Mouse (Mus musculus) layer of hippocampus, adult 11-12 months (tissue): ENCODE data around the gene Arhgef5.
"Not testable (repeated sequence)": the region's sequence is repeated elsewhere in the genome, so short reads cannot be mapped to it uniquely, and the experiment has no call there.

Experiments
- DNase-seq: peaks from one replicate; pipeline ENCODE4 v3.0.0; 2022; ENCODE audit warnings: low spot score

Arhgef5 gene

GRCm38 (mm10) chr6:43265363-43266041 lies at the start of gene Arhgef5:
Gene Arhgef5 (plus strand): TSS chr6:43265582.
- DNase-seq = no peak

DNA sequence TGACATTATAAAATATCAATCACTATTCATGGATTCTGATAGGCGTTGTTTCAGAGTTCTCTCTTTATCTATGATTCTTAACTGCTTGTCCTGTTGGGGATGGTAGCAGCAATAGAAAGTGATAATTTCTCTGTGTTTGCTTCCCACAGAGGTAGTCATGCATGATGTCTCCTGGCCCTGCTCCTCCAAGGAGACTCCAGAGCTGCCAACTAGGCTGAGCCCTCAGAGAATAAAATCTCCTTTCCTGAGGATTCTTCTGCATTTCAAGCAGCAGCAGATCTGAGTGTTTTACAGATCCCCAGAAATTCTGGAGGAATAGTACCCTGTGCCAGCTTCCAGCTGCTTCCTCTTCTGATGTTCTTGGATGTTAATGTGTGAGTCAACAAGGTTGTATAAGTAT lies 34.1 kb upstream of the Arhgef5 start, which contains the start of gene Olfr47:
TSS of gene Olfr47 (plus strand) at position 275 of the 400 bp plus-strand sequence.
- DNase-seq = not testable (repeated sequence)

DNA sequence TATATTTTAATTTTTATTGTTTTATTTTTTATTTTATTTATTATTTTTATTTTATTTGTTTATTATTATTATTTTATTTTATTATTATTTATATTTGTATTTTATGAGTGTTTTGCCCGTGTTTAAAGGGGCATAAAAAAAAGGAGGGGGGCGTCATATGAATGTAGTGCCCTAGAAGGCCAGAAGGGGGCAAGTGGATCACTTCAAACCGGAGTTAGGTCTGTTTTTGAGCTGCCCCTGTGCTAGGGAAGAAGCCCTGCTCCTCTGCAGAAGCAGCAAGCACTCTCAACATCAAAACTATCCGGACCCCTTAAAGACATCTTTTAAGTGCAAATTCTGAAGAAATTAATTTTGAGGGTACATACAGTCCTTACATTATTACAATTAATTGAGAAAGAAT lies 23.3 kb upstream of the Arhgef5 start:
- no peak for DNase-seq

DNA sequence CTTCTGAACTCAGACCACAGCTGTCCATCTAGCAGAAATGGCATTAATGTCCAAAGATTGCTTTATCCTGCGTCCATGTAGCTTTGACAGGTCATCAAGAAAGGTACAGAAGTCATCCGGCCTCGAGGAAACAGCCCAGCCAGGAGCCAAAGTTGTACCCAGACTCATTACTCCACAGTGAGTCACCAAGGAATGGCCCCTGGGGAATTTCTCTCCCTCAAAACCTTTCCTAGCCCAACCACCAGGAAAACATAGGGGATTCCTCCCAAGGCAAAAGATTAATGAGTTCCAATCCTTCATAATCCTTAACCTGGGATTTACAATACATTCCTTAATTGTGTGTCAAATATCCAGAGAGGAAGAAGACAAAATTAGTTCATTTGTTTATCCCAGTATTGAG lies 18.0 kb upstream of the Arhgef5 start:
- DNase-seq = no peak

GRCm38 (mm10) chr6:43252994-43253393 lies 12.4 kb upstream of the Arhgef5 start:
- no peak for DNase-seq

GRCm38 (mm10) chr6:43254193-43254926 lies 11.0 kb upstream of the Arhgef5 start:
- DNase-seq = no peak

- DNase-seq = no peak
These were observed 4.6 kb upstream of the Arhgef5 start for GRCm38 (mm10) chr6:43260756-43261155.

- no peak for DNase-seq
These were observed 974 bp downstream of the Arhgef5 start for GRCm38 (mm10) chr6:43266356-43266755.

GRCm38 (mm10) chr6:43272597-43272996 lies 7.2 kb downstream of the Arhgef5 start:
- DNase-seq = no peak

DNA sequence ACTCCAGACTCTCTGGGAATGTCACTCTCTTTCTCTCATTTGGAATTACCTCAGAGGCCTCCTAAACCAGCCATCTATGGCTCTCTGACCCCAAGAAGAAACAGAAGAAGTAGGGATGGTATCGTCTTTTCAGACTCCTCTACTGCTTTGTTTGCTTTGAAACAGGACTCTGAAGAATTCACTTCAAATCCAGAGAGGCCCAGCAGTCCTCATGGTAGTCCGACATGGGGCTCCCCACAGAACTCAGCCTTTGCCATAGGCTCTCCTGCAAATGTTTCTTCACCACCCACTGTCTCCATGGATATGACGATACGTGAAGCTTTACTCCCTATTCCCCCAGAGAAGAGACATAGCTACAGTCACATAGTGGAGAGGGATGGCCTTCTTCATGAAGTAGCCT lies 8.7 kb downstream of the Arhgef5 start:
- DNase-seq = no peak

DNA sequence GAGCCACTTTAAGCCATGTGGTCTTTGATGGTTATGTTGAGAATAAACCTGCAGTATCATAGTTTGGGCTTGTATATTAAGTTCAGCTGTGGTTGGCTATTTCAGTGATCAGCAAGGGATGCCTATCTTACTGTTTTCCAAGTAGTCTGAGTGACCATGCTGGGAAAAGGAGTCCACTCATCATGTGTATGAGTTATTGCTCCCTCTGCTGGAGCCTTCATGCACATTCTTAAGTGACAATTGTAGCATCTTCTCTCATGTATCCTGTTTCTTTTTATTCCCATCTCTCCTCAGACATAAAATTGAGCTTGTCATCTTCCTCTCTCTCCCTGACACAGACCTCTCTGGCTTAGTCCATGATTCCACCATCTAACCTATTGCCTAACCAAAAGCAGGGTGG lies 12.9 kb downstream of the Arhgef5 start:
- no peak for DNase-seq

- DNase-seq = no peak
These were observed 15.1 kb downstream of the Arhgef5 start for GRCm38 (mm10) chr6:43280481-43280880.

GRCm38 (mm10) chr6:43292041-43292440 lies 26.7 kb downstream of the Arhgef5 start:
- DNase-seq = no peak

GRCm38 (mm10) chr6:43292471-43293076 lies 27.2 kb downstream of the Arhgef5 start:
- no peak for DNase-seq

DNA sequence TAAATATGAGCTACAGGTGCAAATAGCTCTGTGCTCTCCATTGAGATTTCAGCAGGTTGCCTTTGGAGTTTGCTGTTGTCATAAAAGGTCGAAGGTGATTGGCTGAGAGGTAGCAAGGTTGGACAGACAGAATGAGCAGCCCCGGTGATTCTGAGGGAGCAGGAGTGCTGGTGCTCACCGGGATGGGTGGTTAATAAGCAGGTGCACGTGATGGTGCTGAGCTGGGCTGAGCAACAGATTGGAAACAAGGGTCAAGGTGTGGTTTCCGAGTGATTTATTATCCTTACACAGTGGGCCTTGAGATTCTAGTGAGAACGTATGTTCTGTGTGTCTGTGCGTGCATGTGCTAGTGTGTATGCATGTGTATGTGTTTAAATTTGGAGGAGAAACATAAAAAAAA lies 27.8 kb downstream of the Arhgef5 start:
- DNase-seq = no peak

DNA sequence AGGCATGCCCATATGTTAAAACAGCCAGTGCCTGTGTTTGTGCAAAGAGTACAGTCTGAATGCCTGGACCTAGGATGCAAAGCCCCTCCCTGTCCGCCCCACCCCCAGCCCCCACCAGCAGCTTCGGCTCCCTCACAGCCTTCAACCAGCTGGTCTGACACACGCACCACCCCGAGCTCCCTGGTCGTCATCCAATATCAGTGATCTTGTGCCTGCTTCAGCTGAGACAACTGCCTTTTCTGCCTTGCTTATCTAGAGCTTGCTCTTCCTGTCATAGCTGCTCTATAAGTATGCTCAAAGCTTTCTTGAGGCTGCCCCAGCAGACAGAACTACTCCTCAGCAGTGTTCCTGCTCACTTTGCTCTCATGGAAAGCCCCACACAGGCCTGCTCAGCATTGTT lies 30.5 kb downstream of the Arhgef5 start:
- no peak for DNase-seq

DNA sequence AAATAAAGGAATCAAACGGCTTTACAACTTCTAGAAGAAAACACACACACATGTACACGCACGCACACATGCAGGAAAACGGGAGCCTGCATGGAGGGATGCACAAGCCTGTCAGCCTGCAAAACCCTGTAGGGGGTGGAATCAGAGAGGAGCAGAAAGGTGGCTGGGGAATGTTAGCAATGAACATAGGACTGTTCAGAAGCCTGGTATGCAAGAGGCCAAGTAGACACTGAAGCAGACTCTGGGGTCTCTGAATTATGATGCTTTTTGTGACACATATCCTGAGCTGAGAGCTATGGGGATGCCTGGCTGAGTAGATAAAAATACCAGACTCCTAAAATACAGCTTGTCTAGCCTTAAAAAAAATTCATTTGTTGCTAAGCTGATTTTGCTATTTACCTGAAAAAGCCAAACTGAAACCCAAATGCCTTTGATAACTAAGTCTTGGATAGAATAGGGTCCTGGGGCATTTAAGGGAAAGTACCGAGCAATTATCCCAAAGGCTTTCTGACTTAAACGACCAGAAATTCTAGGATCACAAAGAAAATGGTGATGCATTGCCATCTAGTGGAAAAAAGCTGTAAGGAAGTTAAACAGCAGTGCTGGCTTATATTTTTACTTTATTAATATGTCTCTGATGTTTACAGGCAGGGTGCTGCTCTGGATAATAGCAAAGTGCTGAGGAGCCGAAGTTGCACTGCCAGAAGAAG lies 31.6 kb downstream of the Arhgef5 start:
- DNase-seq = peak; percentile 26

- no peak for DNase-seq
These were observed 32.1 kb downstream of the Arhgef5 start for GRCm38 (mm10) chr6:43297508-43297850.

GRCm38 (mm10) chr6:43309454-43309853 lies 44.1 kb downstream of the Arhgef5 start, which contains the start of gene Nobox:
Gene Nobox (minus strand): TSS chr6:43309554.
- no peak for DNase-seq

- no peak for DNase-seq
These were observed 44.7 kb downstream of the Arhgef5 start for GRCm38 (mm10) chr6:43310071-43310470.

GRCm38 (mm10) chr6:43312546-43312945 lies 47.2 kb downstream of the Arhgef5 start:
- no peak for DNase-seq

GRCm38 (mm10) chr6:43312961-43313656 lies 47.7 kb downstream of the Arhgef5 start:
- no peak for DNase-seq
